Mouse (Mus musculus): Measurements from ENCODE around the gene Clptm1l. TPM values are rescaled to one million over a fixed set of nuclear protein-coding genes. Genes with fewer than 3 reads are reported as not detected.

The Clptm1l gene
- total and polyA plus RNA-seq, 3 experiments = 104 to 201 (median 197) TPM

DNA sequence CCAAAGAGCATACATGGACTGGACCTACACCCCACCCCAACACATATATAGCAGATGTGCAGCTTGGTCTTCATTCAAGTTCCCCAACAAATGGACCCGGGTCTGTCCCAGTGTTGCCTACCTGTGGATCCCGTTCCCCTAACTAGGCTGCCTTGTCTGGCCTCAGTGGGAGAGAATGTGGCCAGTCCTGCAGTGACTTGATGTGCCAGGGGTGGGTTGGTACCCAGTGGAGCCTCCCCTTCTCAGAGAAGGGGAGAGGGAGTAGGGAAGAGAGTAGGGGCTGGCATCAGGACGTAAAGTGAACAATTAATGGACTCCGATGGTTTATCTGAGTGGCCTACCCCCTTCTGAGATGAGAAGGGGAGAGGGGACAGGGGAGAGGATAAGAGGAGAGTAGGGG lies 760 bp upstream of the Clptm1l start:
- peak overlapping the region; percentile 88 to 93 for H3K4me3 ChIP-seq (ENCODE audit: control insufficient read depth in 1 of 2, insufficient read depth in 1 of 2, low read depth in 2 of 2, low read length in 2 of 2)
- peak overlapping the region; percentile 3; the same call in 1 of the 2 replicates for H3K27ac ChIP-seq (ENCODE audit: control insufficient read depth, low read depth, low read length)
- H3K9ac ChIP-seq (ENCODE audit: control insufficient read depth, low read depth, low read length, poor library complexity, severe bottlenecking) = peak overlapping the region; percentile 98
- H3K79me2 ChIP-seq (ENCODE audit: control insufficient read depth, insufficient read depth, low read length, poor library complexity) = peaks cover 23% of the 10 kb centered on the region
- DNase-seq (ENCODE audit: low read depth, low spot score) = no peak
- no peaks in the 10 kb centered on the region for H3K9me3 ChIP-seq (replicated peaks; ENCODE audit: insufficient read depth, low read length)
- H3K27me3 ChIP-seq (ENCODE audit: control insufficient read depth in 1 of 2, insufficient read depth in 2 of 2, low read length in 2 of 2) = no peaks in the 10 kb centered on the region
- peaks cover 0 to 8% of the 10 kb centered on the region in 2 experiments for H3K36me3 ChIP-seq (ENCODE audit: control insufficient read depth in 1 of 2, insufficient read depth in 2 of 2, low read length in 2 of 2)
- peaks cover 0 to 13% of the 10 kb centered on the region in 2 experiments; a peak in 2 of 4 replicates for H3K4me1 ChIP-seq (ENCODE audit: control insufficient read depth in 1 of 2, insufficient read depth in 2 of 2, low read length in 2 of 2)
- TF ChIP-seq ELF1 (IDR thresholded peaks at IDR 0.05; ENCODE audit: low read depth, low read length) = no peak
- no peak for TF ChIP-seq UBTF (IDR thresholded peaks at IDR 0.05; ENCODE audit: borderline replicate concordance, insufficient read depth, low read depth, low read length)
- no peak for TF ChIP-seq BHLHE40 (IDR thresholded peaks at IDR 0.05; ENCODE audit: borderline replicate concordance, low read depth, low read length)
- no peak for TF ChIP-seq MYB (IDR thresholded peaks at IDR 0.05; ENCODE audit: low read depth, low read length)
- no peak for TF ChIP-seq MAZ (IDR thresholded peaks at IDR 0.05; ENCODE audit: low read depth, low read length)
- TF ChIP-seq HCFC1 (IDR thresholded peaks at IDR 0.05; ENCODE audit: low read depth, low read length) = no peak
- no peak for TF ChIP-seq EP300 (IDR thresholded peaks at IDR 0.05; ENCODE audit: low read depth in 1 of 2, low read length in 2 of 2)
- no peak for TF ChIP-seq POLR2AphosphoS5 (IDR thresholded peaks at IDR 0.05; ENCODE audit: borderline replicate concordance, low read depth, low read length)

DNA sequence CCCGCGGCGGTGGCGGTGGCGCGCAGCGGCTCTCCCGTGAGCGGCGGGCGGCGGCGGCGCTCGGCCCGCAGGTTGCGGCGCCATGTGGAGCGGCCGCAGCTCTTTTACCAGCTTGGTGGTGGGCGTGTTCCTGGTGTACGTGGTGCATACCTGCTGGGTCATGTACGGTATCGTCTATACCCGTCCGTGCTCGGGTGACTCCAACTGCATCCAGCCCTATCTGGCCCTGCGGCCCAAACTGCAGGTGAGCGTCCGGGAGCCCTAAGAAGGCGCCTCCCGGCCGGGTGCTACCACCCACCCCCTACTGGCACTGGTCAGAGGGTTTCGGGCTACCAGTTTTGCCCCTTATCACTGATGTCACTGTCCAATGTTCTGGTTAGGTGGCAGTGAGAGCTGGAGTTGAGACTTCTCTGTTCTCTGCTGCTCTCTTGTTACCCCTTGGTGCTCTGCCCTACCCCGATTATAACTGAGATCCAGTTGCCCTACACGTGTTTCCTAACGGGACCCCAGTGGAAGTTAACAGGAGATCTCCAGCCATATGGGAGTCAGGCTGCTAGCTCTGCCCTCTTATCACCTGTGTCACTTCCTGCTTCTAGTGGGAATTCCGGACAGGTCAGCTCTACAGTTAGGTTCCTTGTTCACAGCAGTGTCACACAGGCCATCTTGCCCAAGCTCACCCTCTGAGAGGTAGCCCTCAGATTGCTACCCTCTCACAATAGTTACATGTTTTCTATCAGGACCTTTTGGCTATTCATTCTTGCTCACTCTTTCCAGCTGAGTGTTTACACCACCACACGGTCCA lies 551 bp downstream of the Clptm1l start:
- peak overlapping the region; percentile 86 for H3K9ac ChIP-seq (ENCODE audit: control insufficient read depth, low read depth, low read length, poor library complexity, severe bottlenecking)
- H3K4me3 ChIP-seq (ENCODE audit: control insufficient read depth in 1 of 2, insufficient read depth in 1 of 2, low read depth in 2 of 2, low read length in 2 of 2) = peak overlapping the region; percentile 93 to 96
- no peaks in the 10 kb centered on the region for H3K27me3 ChIP-seq (ENCODE audit: control insufficient read depth in 1 of 2, insufficient read depth in 2 of 2, low read length in 2 of 2)
- peak overlapping the region; percentile 45 for H3K27ac ChIP-seq (ENCODE audit: control insufficient read depth, low read depth, low read length)
- H3K36me3 ChIP-seq (ENCODE audit: control insufficient read depth in 1 of 2, insufficient read depth in 2 of 2, low read length in 2 of 2) = peaks cover 4 to 8% of the 10 kb centered on the region in 2 experiments
- TF ChIP-seq MXI1 (IDR thresholded peaks at IDR 0.05; ENCODE audit: low read depth, low read length) = peak; percentile 21
- TF ChIP-seq ZKSCAN1 (IDR thresholded peaks at IDR 0.05; ENCODE audit: low read depth, low read length) = no peak
- TF ChIP-seq MYC (IDR thresholded peaks at IDR 0.05; ENCODE audit: low read depth, low read length) = peak; percentile 81
- TF ChIP-seq GATA1 (IDR thresholded peaks at IDR 0.05; ENCODE audit: low read depth, low read length) = 0 out of 2 replicates have a peak, but pooled peaks have one; percentile 8
- TF ChIP-seq USF1 (IDR thresholded peaks at IDR 0.05; ENCODE audit: low read depth, low read length) = no peak
- TF ChIP-seq MAX (IDR thresholded peaks at IDR 0.05; ENCODE audit: low read length) = peak; percentile 37; the same call in 1 of the 2 replicates
- peak; percentile 22; the same call in 1 of the 2 replicates for TF ChIP-seq ELF1 (IDR thresholded peaks at IDR 0.05; ENCODE audit: low read depth, low read length)
- peaks cover 23% of the 10 kb centered on the region for H3K79me2 ChIP-seq (ENCODE audit: control insufficient read depth, insufficient read depth, low read length, poor library complexity)
- peaks cover 0 to 13% of the 10 kb centered on the region in 2 experiments; a peak in 2 of 4 replicates for H3K4me1 ChIP-seq (ENCODE audit: control insufficient read depth in 1 of 2, insufficient read depth in 2 of 2, low read length in 2 of 2)
- no peaks in the 10 kb centered on the region for H3K9me3 ChIP-seq (replicated peaks; ENCODE audit: insufficient read depth, low read length)
- DNase-seq (ENCODE audit: low read depth, low spot score) = peak; percentile 52

Data from MEL (cell line).